Mouse (Mus musculus): ENCODE data around the gene Hspa12a.

Gene Hspa12a

GRCm38 (mm10) chr19:58860255-58861173 is 82.9 kb downstream of the Hspa12a start:
- CTCF ChIA-PET, result no interaction called here

- CTCF ChIA-PET, result no interaction called here
Measured at GRCm38 (mm10) chr19:58859831-58860254, 83.6 kb downstream of the Hspa12a start.

- CTCF ChIA-PET, result no interaction called here
Measured at GRCm38 (mm10) chr19:58859357-58859756, 84.1 kb downstream of the Hspa12a start.

- CTCF ChIA-PET, result no interaction called here
Measured at GRCm38 (mm10) chr19:58856129-58856855, 87.2 kb downstream of the Hspa12a start.

- CTCF ChIA-PET, result no interaction called here
Measured at GRCm38 (mm10) chr19:58854899-58855298, 88.6 kb downstream of the Hspa12a start.

- CTCF ChIA-PET, result no interaction called here
Measured at GRCm38 (mm10) chr19:58853036-58853735, 90.3 kb downstream of the Hspa12a start.

- CTCF ChIA-PET, result no interaction called here
Measured at GRCm38 (mm10) chr19:58850719-58851466, 92.6 kb downstream of the Hspa12a start.

GRCm38 (mm10) chr19:58849333-58850131 is 93.9 kb downstream of the Hspa12a start:
- CTCF ChIA-PET, result no interaction called here

GRCm38 (mm10) chr19:58843606-58844005 is 99.8 kb downstream of the Hspa12a start:
- CTCF ChIA-PET, result no interaction called here

- CTCF ChIA-PET, result no interaction called here
Measured at GRCm38 (mm10) chr19:58840721-58841271, 102.7 kb downstream of the Hspa12a start.

- CTCF ChIA-PET, result no interaction called here
Measured at GRCm38 (mm10) chr19:58839806-58840205, 103.6 kb downstream of the Hspa12a start.

- CTCF ChIA-PET, result no interaction called here
Measured at GRCm38 (mm10) chr19:58839345-58839744, 104.1 kb downstream of the Hspa12a start.

GRCm38 (mm10) chr19:58838706-58839105 is 104.7 kb downstream of the Hspa12a start:
- CTCF ChIA-PET, result no interaction called here

- CTCF ChIA-PET, result no interaction called here
Measured at GRCm38 (mm10) chr19:58833639-58834180, 109.7 kb downstream of the Hspa12a start.

- CTCF ChIA-PET, result no interaction called here
Measured at GRCm38 (mm10) chr19:58832988-58833387, 110.5 kb downstream of the Hspa12a start.

- CTCF ChIA-PET, result interaction anchor here (0.5 kb wide), 1 partner anchor 41 kb away, joined by 3 read pairs; no protein-coding TSS in a partner anchor
Measured at GRCm38 (mm10) chr19:58831280-58831922, 112.1 kb downstream of the Hspa12a start.

- CTCF ChIA-PET, result no interaction called here
Measured at GRCm38 (mm10) chr19:58830182-58830581, 113.3 kb downstream of the Hspa12a start.

- CTCF ChIA-PET, result no interaction called here
Measured at GRCm38 (mm10) chr19:58829575-58829974, 113.9 kb downstream of the Hspa12a start.

- CTCF ChIA-PET, result no interaction called here
Measured at GRCm38 (mm10) chr19:58827656-58828055, 115.8 kb downstream of the Hspa12a start.

GRCm38 (mm10) chr19:58824316-58824715 is 119.1 kb downstream of the Hspa12a start:
- CTCF ChIA-PET, result interaction anchor here (1.0 kb wide), 1 partner anchor 12 kb away, joined by 3 read pairs; no protein-coding TSS in a partner anchor
